Mouse (Mus musculus) embryonic fibroblast, embryonic 13.5 days (primary cell): ENCODE results near the gene Calcb.

Experiments
- CTCF ChIP-seq: IDR thresholded peaks from 2 replicates; pipeline ENCODE4 v1.5.1; 2011; ENCODE audit warnings: mild to moderate bottlenecking, control low read depth, low read length, moderate library complexity, borderline replicate concordance; ENCODE audit not compliant: insufficient read depth
- POLR2A ChIP-seq: IDR thresholded peaks from 2 replicates; pipeline ENCODE4 v1.6.1; 2011; ENCODE audit warnings: low read depth, mild to moderate bottlenecking, control low read depth, low read length, moderate library complexity

DNA sequence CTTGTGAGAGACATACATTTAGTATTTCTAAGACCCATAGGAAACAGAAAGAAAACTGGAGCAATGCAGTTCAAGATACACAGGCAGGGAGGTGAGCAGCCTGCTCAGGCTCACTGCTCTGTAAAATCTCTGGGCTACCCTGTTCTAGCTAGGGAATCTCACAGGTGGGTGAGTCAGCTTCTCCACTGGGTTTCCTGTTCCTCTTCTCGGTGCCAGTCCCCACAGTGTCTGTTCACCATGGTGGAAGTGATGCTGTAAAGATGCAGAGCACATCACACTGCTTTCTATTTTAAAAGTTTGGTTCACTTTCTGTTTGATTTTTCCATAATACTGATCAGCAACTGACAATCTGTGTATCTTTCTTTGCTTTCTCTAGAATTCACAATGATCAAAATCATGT, 47.0 kb upstream of the Calcb start:
- TF ChIP-seq POLR2A: no peak
- no peak for TF ChIP-seq CTCF
